Mouse (Mus musculus) erythroblast, embryonic 14.5 days (primary cell): ENCODE results near the gene Ddx41.

Experiments used
- GATA1 ChIP-seq: IDR thresholded peaks from 2 replicates; pipeline ENCODE4 v1.6.1; 2012; ENCODE audit warnings: low read length, inconsistent platforms, mixed read lengths
- TAL1 ChIP-seq: IDR thresholded peaks from 3 replicates; pipeline ENCODE4 v1.6.1; 2012; ENCODE audit warnings: low read length, inconsistent platforms, mixed read lengths

- no peak for TF ChIP-seq TAL1
- no peak for TF ChIP-seq GATA1
These were observed 25.0 kb downstream of the Ddx41 start for GRCm38 (mm10) chr13:55511492-55511861.
